Mouse (Mus musculus): ENCODE data around the gene Tomm70a. TPM values are rescaled to one million over a fixed set of nuclear protein-coding genes. Genes with fewer than 3 reads are reported as not detected.

Gene Tomm70a
- total and polyA plus RNA-seq, 3 experiments: 97.4 to 162 (median 123) TPM

GRCm38 (mm10) chr16:57122682-57123445 is 1.4 kb downstream of the Tomm70a start (continued):
- TF ChIP-seq KAT2A (conservative IDR thresholded peaks at IDR 0.05; ENCODE audit: low read depth, low read length) (no peak), MYC (IDR thresholded peaks at IDR 0.05; ENCODE audit: low read depth, low read length) (no peak), MEF2A (IDR thresholded peaks at IDR 0.05; ENCODE audit: extremely low read depth, insufficient replicate concordance, low read depth, low read length, poor library complexity, severe bottlenecking) (no peak)

GRCm38 (mm10) chr16:57126268-57126667 is 4.8 kb downstream of the Tomm70a start:
- H3K4me1 ChIP-seq (ENCODE audit: control insufficient read depth in 1 of 2, insufficient read depth in 2 of 2, low read length in 2 of 2): peaks cover 4 to 12% of the 10 kb centered on the region in 2 experiments; a peak in 3 of 4 replicates
- TF ChIP-seq POLR2AphosphoS2 (IDR thresholded peaks at IDR 0.05; ENCODE audit: low read length) (no peak), ZMIZ1 (IDR thresholded peaks at IDR 0.05; ENCODE audit: low read depth, low read length) (no peak), KAT2A (conservative IDR thresholded peaks at IDR 0.05; ENCODE audit: low read depth, low read length) (no peak), RCOR1 (IDR thresholded peaks at IDR 0.05; ENCODE audit: low read depth, low read length) (no peak), GATA1 (IDR thresholded peaks at IDR 0.05; ENCODE audit: low read depth, low read length) (no peak), TAL1 (IDR thresholded peaks at IDR 0.05; ENCODE audit: low read length) (no peak), ZNF384 (IDR thresholded peaks at IDR 0.05; ENCODE audit: low read depth, low read length) (peak; percentile 76)
- DNase-seq (ENCODE audit: low read depth, low spot score): no peak
- no peak overlapping the region for H3K27ac ChIP-seq (ENCODE audit: control insufficient read depth, low read depth, low read length)
- peaks cover 75% of the 10 kb centered on the region for H3K79me2 ChIP-seq (ENCODE audit: control insufficient read depth, insufficient read depth, low read length, poor library complexity)
- H3K9ac ChIP-seq (ENCODE audit: control insufficient read depth, low read depth, low read length, poor library complexity, severe bottlenecking): no peak overlapping the region
- no peaks in the 10 kb centered on the region for H3K9me3 ChIP-seq (replicated peaks; ENCODE audit: insufficient read depth, low read length)
- peaks cover 8 to 57% of the 10 kb centered on the region in 2 experiments for H3K36me3 ChIP-seq (ENCODE audit: control insufficient read depth in 1 of 2, insufficient read depth in 2 of 2, low read length in 2 of 2)
- no peak overlapping the region for H3K4me3 ChIP-seq (ENCODE audit: control insufficient read depth in 1 of 2, insufficient read depth in 1 of 2, low read depth in 2 of 2, low read length in 2 of 2)
- H3K27me3 ChIP-seq (ENCODE audit: control insufficient read depth in 1 of 2, insufficient read depth in 2 of 2, low read length in 2 of 2): no peaks in the 10 kb centered on the region

- H3K27ac ChIP-seq (ENCODE audit: control insufficient read depth, low read depth, low read length): no peak overlapping the region
- peaks cover 9 to 12% of the 10 kb centered on the region in 2 experiments for H3K4me1 ChIP-seq (ENCODE audit: control insufficient read depth in 1 of 2, insufficient read depth in 2 of 2, low read length in 2 of 2)
- DNase-seq (ENCODE audit: low read depth, low spot score): no peak
- H3K9me3 ChIP-seq (replicated peaks; ENCODE audit: insufficient read depth, low read length): no peaks in the 10 kb centered on the region
- no peak overlapping the region for H3K4me3 ChIP-seq (ENCODE audit: control insufficient read depth in 1 of 2, insufficient read depth in 1 of 2, low read depth in 2 of 2, low read length in 2 of 2)
- no peak for TF ChIP-seq MXI1 (IDR thresholded peaks at IDR 0.05; ENCODE audit: low read depth, low read length)
- TF ChIP-seq MAFK (IDR thresholded peaks at IDR 0.05; ENCODE audit: borderline replicate concordance, low read depth, low read length): no peak
- no peak for TF ChIP-seq NRF1 (IDR thresholded peaks at IDR 0.05; ENCODE audit: insufficient read depth, low read depth, low read length, poor library complexity, severe bottlenecking)
- TF ChIP-seq MAX (IDR thresholded peaks at IDR 0.05; ENCODE audit: low read length): no peak
- TF ChIP-seq TCF12 (IDR thresholded peaks at IDR 0.05; ENCODE audit: low read depth, low read length): no peak
- no peak for TF ChIP-seq ZC3H11A (IDR thresholded peaks at IDR 0.05; ENCODE audit: low read depth, low read length)
- TF ChIP-seq ETS1 (IDR thresholded peaks at IDR 0.05; ENCODE audit: low read depth, low read length): no peak
- TF ChIP-seq HCFC1 (IDR thresholded peaks at IDR 0.05; ENCODE audit: low read depth, low read length): no peak
- TF ChIP-seq RCOR1 (IDR thresholded peaks at IDR 0.05; ENCODE audit: low read depth, low read length): no peak
- no peak for TF ChIP-seq GABPA (IDR thresholded peaks at IDR 0.05; ENCODE audit: low read depth, low read length)
- no peak for TF ChIP-seq POLR2A (IDR thresholded peaks at IDR 0.05; ENCODE audit: control insufficient read depth in 1 of 2, insufficient read depth in 1 of 2, low read depth in 1 of 2, low read length in 2 of 2, poor library complexity in 1 of 2)
- no peak for TF ChIP-seq POLR2AphosphoS2 (IDR thresholded peaks at IDR 0.05; ENCODE audit: low read length)
- no peak for TF ChIP-seq ZMIZ1 (IDR thresholded peaks at IDR 0.05; ENCODE audit: low read depth, low read length)
- no peak for TF ChIP-seq KAT2A (conservative IDR thresholded peaks at IDR 0.05; ENCODE audit: low read depth, low read length)
- no peak for TF ChIP-seq BHLHE40 (IDR thresholded peaks at IDR 0.05; ENCODE audit: borderline replicate concordance, low read depth, low read length)
- no peak for TF ChIP-seq TAL1 (IDR thresholded peaks at IDR 0.05; ENCODE audit: low read length)
- no peak for TF ChIP-seq JUND (IDR thresholded peaks at IDR 0.05; ENCODE audit: low read depth, low read length)
- TF ChIP-seq MEF2A (IDR thresholded peaks at IDR 0.05; ENCODE audit: extremely low read depth, insufficient replicate concordance, low read depth, low read length, poor library complexity, severe bottlenecking): no peak
- H3K79me2 ChIP-seq (ENCODE audit: control insufficient read depth, insufficient read depth, low read length, poor library complexity): peaks cover 75% of the 10 kb centered on the region
- H3K36me3 ChIP-seq (ENCODE audit: control insufficient read depth in 1 of 2, insufficient read depth in 2 of 2, low read length in 2 of 2): peaks cover 10 to 65% of the 10 kb centered on the region in 2 experiments
- no peaks in the 10 kb centered on the region for H3K27me3 ChIP-seq (ENCODE audit: control insufficient read depth in 1 of 2, insufficient read depth in 2 of 2, low read length in 2 of 2)
- H3K9ac ChIP-seq (ENCODE audit: control insufficient read depth, low read depth, low read length, poor library complexity, severe bottlenecking): no peak overlapping the region
These were observed 6.3 kb downstream of the Tomm70a start for GRCm38 (mm10) chr16:57127825-57128224.
